Mouse (Mus musculus) heart, postnatal 25 days (tissue): Measurements from ENCODE around the gene Cdh4. TPM values are rescaled to one million over a fixed set of nuclear protein-coding genes. Genes with fewer than 3 reads are reported as not detected.

Experiments
- DNase-seq: peaks from one replicate; pipeline ENCODE4 v3.0.0; 2022; ENCODE audit warnings: low spot score
- intact Hi-C: fragments of 180-260 bp; cut with DNase I; formaldehyde crosslinking; loops from one replicate; pipeline ENCODE4 v1.15.1; 2025
- total RNA-seq, 2 experiments: library from RNA; stranded (reverse); gene quantifications; 2 replicates each; pipeline ENCODE4 v1.2.3; 2021

Cdh4 gene
- total RNA-seq, 2 experiments from 2014 or later, result 0.44 to 0.61 TPM

- intact Hi-C loops, result no loop called here
- no peak for DNase-seq
These were observed 270.5 kb downstream of the Cdh4 start for GRCm38 (mm10) chr2:179712690-179713089.

DNA sequence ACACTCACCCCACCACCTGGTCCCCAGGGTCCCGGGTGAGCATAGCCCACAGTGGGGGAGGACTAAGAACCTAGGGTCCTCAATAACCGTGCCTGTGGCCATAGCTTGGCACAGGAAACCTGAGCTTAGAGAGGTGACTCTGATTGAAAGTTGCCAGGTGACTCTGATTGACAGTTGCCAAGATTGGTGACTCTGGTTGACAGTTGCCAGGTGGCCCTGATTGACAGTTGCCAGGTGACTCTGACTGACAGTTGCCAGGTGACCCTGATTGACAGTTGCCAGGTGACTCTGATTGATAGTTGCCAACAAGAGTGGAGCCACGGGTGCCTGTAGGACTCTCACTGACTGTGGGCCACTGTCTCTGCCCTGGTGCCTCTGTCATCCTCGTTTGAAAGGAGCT, 271.1 kb downstream of the Cdh4 start:
- intact Hi-C loops, result no loop called here
- DNase-seq, result no peak

GRCm38 (mm10) chr2:179714145-179714544, 271.9 kb downstream of the Cdh4 start:
- intact Hi-C loops, result no loop called here
- no peak for DNase-seq

- no peak for DNase-seq
- intact Hi-C loops, result no loop called here
These were observed 273.1 kb downstream of the Cdh4 start for GRCm38 (mm10) chr2:179715375-179715774.

- DNase-seq, result no peak
- intact Hi-C loops, result no loop called here
These were observed 278.1 kb downstream of the Cdh4 start for GRCm38 (mm10) chr2:179720366-179720765.

- no peak for DNase-seq
These were observed 279.6 kb downstream of the Cdh4 start for GRCm38 (mm10) chr2:179721534-179722516.

GRCm38 (mm10) chr2:179722776-179723386, 280.6 kb downstream of the Cdh4 start:
- DNase-seq, result no peak
- intact Hi-C loops, result no loop called here

More at GRCm38 (mm10) chr2:179721534-179722516, 279.6 kb downstream of the Cdh4 start:
- intact Hi-C loops, result no loop called here

DNA sequence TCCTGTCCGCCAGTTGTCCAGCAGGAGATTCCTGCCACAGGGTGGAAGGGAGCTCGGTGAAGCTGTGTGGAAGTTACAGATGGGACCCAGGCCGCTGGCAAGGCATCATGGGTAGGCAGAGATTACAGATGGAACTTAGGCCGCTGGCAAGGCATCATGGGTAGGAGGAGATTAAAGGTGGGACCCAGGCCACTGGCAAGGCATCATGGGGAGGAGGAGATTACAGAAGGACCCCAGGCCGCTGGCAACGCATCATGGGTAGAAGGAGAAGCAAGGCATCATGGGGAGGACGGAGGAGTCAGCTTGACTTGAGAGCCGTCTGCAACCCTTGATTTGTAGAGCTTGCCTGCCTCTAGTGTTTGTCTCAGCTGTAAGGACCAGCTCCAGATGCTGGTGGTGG, 281.2 kb downstream of the Cdh4 start:
- intact Hi-C loops, result no loop called here
- no peak for DNase-seq

GRCm38 (mm10) chr2:179729002-179729401, 286.8 kb downstream of the Cdh4 start:
- no peak for DNase-seq
- intact Hi-C loops, result no loop called here

GRCm38 (mm10) chr2:179729802-179730201, 287.6 kb downstream of the Cdh4 start:
- intact Hi-C loops, result no loop called here
- DNase-seq, result no peak

DNA sequence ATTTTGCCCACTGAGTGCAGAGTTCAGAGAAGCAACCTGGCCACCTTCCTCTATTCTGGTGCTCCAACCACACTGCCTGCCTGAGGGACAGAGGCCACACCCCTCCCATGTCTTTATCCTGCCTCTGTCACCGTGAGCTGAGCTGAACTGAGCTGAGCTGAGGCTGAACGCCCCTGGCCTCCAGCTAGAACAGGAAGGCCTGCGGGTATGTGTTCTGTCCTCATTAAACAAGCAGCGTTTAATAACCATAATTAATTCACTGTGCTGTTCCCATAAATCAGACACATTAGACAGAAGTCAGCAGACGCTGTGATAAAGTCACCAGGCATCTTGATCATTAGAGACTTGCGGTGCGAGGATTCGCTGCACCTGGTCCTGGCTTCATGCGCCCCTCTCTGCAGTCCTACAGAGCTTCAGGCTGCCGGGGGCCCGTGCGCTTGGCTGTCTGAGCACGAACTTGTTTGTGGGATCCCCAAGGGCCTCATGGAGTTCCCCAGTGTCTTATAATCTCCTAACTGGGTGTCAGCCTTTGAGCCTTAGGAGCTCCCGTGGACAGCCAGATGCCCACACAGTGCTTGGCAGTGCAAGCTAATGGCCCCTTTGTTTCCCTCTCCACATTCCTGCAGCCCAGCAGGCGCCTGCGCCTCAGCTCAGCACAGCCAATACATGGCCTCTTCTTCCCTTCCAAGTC, 291.1 kb downstream of the Cdh4 start:
- DNase-seq, result no peak
- intact Hi-C loops, result no loop called here

DNA sequence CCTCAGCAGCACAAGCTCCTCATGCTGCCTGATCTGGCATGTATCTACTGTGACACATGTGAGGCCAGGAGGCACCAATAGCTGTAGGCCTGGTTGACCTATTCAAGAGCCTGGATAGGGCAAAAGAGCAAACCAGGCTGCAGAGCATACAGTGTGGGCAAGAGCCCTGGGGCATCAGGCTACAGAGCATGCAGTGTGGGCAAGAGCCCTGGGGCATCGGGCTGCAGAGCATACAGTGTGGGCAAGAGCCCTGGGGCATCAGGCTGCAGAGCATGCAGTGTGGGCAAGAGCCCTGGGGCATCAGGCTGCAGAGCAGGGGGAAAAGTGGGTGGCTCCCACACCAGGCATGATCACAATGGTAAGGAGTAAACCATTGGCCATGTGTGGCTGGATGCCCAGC, 300.2 kb downstream of the Cdh4 start:
- no peak for DNase-seq
- intact Hi-C loops, result no loop called here

- intact Hi-C loops, result no loop called here
- no peak for DNase-seq
These were observed 300.6 kb downstream of the Cdh4 start for GRCm38 (mm10) chr2:179742828-179743227.

GRCm38 (mm10) chr2:179746491-179746890, 304.3 kb downstream of the Cdh4 start:
- intact Hi-C loops, result no loop called here
- no peak for DNase-seq

- DNase-seq, result no peak
- intact Hi-C loops, result no loop called here
These were observed 307.2 kb downstream of the Cdh4 start for GRCm38 (mm10) chr2:179749399-179749798.

DNA sequence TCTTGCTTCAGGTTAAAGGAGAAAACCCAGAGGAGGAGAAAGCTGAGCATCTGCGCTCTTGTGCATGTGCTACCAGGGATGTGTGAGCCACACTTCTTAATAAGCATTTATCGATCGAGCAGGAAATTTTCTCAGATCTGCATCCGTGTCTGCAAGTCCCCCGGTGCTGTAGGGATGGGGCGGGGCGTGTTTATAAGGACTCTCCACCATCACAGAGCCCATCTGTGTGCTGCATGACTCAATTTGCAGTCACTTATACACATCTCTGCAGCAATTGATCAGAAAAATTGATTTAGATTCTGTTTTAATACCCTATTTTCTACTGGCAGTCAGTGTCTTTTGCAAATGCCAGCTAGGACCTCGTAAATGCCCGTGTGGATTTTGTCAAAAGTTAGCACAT, 311.6 kb downstream of the Cdh4 start:
- DNase-seq, result no peak
- intact Hi-C loops, result no loop called here

DNA sequence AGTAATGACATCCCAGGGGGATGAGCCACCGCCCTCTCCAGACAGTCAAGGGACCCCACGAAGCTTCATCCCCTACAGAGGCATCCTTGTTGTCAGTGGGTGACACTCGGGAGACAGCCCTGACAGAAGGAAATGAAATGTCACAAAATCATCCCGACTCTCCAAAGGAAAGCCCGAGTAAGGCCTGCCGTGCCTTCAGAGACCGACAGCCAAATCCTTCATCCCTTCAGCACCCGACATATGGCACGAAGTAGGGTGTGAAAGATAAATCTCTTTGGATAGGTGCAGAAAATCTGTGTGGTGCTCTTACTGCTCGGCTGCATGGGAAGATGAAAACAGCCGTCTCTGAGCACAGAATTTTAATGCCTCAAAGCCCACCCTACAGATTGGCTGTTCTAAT, 312.5 kb downstream of the Cdh4 start:
- DNase-seq, result no peak
- intact Hi-C loops, result no loop called here

DNA sequence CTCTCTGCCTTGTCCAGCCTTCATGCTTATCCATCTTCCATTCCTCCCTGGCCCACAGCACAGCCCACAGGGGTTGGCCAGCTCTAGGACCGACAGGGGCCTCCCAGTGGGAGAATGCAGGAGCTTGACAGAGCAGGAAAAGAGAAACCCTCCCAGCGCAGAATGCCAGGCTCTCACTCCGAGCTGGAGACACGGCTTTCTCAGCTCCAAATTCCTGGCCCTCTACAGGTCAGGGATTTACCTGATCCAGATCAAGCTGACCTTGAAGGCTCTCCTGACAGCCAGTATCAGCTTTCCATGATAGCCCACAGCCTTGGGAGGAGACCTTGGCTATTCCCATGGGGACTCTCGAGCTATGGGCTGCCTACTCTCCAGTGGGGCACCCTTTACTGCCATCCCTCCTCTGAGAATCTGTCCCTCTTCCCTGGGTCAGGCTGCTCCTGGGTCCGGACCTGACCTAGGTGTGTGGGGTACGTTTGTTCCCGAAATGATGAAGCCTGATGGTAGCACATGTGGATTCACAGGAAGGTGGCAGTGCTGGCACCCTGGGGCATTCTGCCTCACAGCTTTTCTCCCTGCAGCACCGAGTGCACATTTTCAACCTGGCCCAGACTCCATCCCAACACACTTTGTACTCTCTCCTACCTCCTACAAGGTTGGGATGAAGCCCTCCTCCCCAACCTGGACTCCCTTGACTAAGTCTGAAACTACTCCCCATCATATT, 319.6 kb downstream of the Cdh4 start:
- intact Hi-C loops, result no loop called here
- no peak for DNase-seq

DNA sequence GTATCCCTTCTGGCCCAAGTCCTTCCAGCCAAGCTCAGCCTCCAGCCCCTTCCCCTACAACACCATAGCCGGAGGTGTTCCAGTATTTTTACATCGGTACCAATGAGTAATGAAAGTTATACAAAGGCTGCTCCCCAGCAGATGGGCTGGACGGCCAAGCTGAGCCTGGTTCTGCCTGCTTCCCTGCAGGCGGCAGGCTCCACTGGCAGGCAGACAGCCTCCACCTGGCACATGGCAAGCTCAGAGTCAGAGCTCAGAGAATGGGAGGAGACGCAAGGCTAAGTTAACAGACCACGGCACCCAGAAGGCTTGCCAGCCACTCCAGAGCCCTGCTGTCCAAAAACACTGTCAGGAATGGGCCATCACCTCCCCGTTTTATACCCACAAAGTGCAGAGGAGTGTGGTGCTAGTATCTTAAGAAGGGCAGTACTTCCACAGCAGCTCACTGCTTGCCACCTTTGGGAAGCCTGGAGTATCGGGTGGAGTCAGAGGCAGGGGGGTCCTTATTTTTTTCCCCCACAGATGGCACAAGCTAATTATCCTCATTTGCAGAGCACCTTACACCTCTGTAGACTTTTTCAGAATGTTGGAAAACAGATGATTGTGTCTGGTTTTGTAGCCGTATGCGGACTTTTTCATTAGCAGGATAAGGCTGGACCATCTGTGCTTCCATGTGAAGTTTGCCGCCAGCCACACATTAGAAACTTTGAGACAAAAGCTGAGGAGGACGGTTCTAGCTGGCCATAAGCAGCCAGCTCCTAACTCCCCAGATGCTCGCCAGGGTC, 320.5 kb downstream of the Cdh4 start:
- no peak for DNase-seq
- intact Hi-C loops, result no loop called here
